Mouse (Mus musculus) heart, adult 11 months (tissue): ENCODE measurements at regions not wholly inside any gene's neighbourhood (a gene's known extent, or its start where the extent isn't known, plus 50 kb on each side); places are given as distances from the start of the nearest gene placed in this dataset.
A peak's percentile ranks its signal among the peaks of the same experiment; 100 is the strongest.

ENCODE experiments used
- DNase-seq: peaks from one replicate; pipeline ENCODE4 v3.0.0; 2022

GRCm38 (mm10) chr4:26965831-26966230 lies 619.1 kb upstream of the Manea start:
- DNase-seq = no peak

GRCm38 (mm10) chr4:26964850-26965249 lies 618.2 kb upstream of the Manea start:
- DNase-seq = no peak

- DNase-seq = no peak
These were observed 597.9 kb upstream of the Manea start for GRCm38 (mm10) chr4:26944617-26945016.

GRCm38 (mm10) chr4:26933988-26934798 lies 587.5 kb upstream of the Manea start:
- no peak for DNase-seq

GRCm38 (mm10) chr4:26929879-26930481 lies 583.3 kb upstream of the Manea start:
- DNase-seq = no peak

- DNase-seq = no peak
These were observed 579.4 kb upstream of the Manea start for GRCm38 (mm10) chr4:26926060-26926459.

GRCm38 (mm10) chr4:26888514-26888913 lies 541.8 kb upstream of the Manea start:
- DNase-seq = no peak

- DNase-seq = no peak
These were observed 532.3 kb upstream of the Manea start for GRCm38 (mm10) chr4:26879022-26879421.

- DNase-seq = no peak
These were observed 495.1 kb upstream of the Manea start for GRCm38 (mm10) chr4:26841761-26842160.

- no peak for DNase-seq
These were observed 454.1 kb upstream of the Manea start for GRCm38 (mm10) chr4:26800831-26801230.

GRCm38 (mm10) chr4:26793181-26793824 lies 446.6 kb upstream of the Manea start:
- no peak for DNase-seq

- DNase-seq = no peak
These were observed 421.2 kb upstream of the Manea start for GRCm38 (mm10) chr4:26767896-26768295.

- DNase-seq = peak; percentile 10
These were observed 419.8 kb upstream of the Manea start for GRCm38 (mm10) chr4:26766235-26767228.

GRCm38 (mm10) chr4:26740815-26741214 lies 394.1 kb upstream of the Manea start:
- no peak for DNase-seq

GRCm38 (mm10) chr4:26736381-26736780 lies 389.7 kb upstream of the Manea start:
- no peak for DNase-seq

- DNase-seq = no peak
These were observed 367.7 kb upstream of the Manea start for GRCm38 (mm10) chr4:26714437-26714836.

- no peak for DNase-seq
These were observed 363.3 kb upstream of the Manea start for GRCm38 (mm10) chr4:26709964-26710363.

GRCm38 (mm10) chr4:26695964-26696363 lies 349.3 kb upstream of the Manea start:
- DNase-seq = no peak
